Mouse (Mus musculus): Measurements from ENCODE around the gene Tfb1m. TPM values are rescaled to one million over a fixed set of nuclear protein-coding genes. Genes with fewer than 3 reads are reported as not detected.
A peak's percentile ranks its signal among the peaks of the same experiment; 100 is the strongest.

The Tfb1m gene
- polyA plus RNA-seq, 1 experiment from 2014 or later = 16.0 TPM

DNA sequence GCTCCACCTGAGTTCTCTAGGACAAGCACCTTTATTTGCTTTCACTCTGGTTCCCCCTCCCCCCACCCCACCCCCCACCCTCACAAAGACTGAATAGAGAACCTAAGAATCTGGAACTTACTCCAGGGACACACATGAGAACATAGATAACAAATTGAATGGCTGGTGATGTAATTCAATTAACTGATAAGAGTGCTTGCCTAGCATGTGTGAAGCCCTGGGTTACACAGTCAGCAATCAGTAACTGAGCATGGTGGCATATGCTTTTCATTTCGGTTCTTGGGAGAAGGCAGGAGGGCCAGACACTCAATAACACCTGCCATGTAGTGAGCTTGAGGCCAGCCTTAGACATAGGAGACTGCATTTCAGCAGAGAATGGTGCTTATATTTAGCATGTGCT lies 1.3 kb downstream of the Tfb1m start:
- no peak for ATAC-seq (ENCODE audit: low FRiP score, low TSS enrichment)
- H3K4me2 ChIP-seq (replicated peaks; ENCODE audit: low read depth, low read length) = peak overlapping the region; percentile 76; the same call in 1 of the 2 replicates

GRCm38 (mm10) chr17:3547725-3548124 lies 9.9 kb downstream of the Tfb1m start:
- no peak overlapping the region for H3K4me3 ChIP-seq (ENCODE audit: low read length)
- H3K4me2 ChIP-seq (replicated peaks; ENCODE audit: low read depth, low read length) = no peak overlapping the region
- peaks cover 3% of the 10 kb centered on the region; the same call in 1 of the 2 replicates for H3K36me3 ChIP-seq (ENCODE audit: insufficient read depth, low read length)
- no peaks in the 10 kb centered on the region for H3K4me1 ChIP-seq (ENCODE audit: insufficient read depth, low read length)
- H3K9me3 ChIP-seq (ENCODE audit: low read length) = no peaks in the 10 kb centered on the region
- no peak overlapping the region for H3K9ac ChIP-seq (replicated peaks; ENCODE audit: low read length)
- no peak overlapping the region for H3K27ac ChIP-seq (ENCODE audit: low read length)
- ATAC-seq (ENCODE audit: low FRiP score, low TSS enrichment) = no peak
- H3K27me3 ChIP-seq (ENCODE audit: insufficient read depth, low read length) = no peaks in the 10 kb centered on the region
- 58% methylated on average over 7 of the region's 7 CpGs for WGBS

More for the DNA sequence above, 1.3 kb downstream of the Tfb1m start:
- no peak overlapping the region for H3K9ac ChIP-seq (replicated peaks; ENCODE audit: low read length)
- no peak overlapping the region for H3K4me3 ChIP-seq (ENCODE audit: low read length)
- H3K27me3 ChIP-seq (ENCODE audit: insufficient read depth, low read length) = no peaks in the 10 kb centered on the region
- H3K36me3 ChIP-seq (ENCODE audit: insufficient read depth, low read length) = no peaks in the 10 kb centered on the region
- peak overlapping the region; percentile 92; the same call in 1 of the 2 replicates for H3K27ac ChIP-seq (ENCODE audit: low read length)
- H3K4me1 ChIP-seq (ENCODE audit: insufficient read depth, low read length) = peaks cover 13% of the 10 kb centered on the region
- WGBS = 64% methylated on average over 1 of the region's 1 CpGs
- H3K9me3 ChIP-seq (ENCODE audit: low read length) = no peaks in the 10 kb centered on the region

DNA sequence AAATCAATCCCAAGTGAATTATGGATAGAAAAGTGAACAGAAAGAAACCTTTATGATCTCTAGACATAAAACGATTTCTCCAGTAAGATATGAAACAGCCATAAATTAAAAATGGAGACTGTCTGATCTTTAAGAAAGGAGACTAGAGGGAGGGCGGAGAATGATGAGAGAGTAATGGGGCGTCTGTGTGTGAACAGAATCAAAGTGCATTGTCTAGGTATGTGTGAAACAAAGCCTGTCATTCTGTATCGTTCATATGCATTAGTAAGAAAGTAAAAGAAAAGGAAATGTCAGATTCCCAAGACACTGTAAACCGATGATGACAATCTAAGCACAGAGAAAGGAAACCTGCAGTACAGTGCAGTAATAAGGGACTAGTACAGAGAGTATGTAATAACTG lies 16.5 kb downstream of the Tfb1m start:
- Histone ChIP-seq H3K4me2 (replicated peaks; ENCODE audit: low read depth, low read length) (no peak overlapping the region), H3K4me3 (ENCODE audit: low read length) (no peak overlapping the region), H3K4me1 (ENCODE audit: insufficient read depth, low read length) (no peaks in the 10 kb centered on the region), H3K9me3 (ENCODE audit: low read length) (no peaks in the 10 kb centered on the region), H3K36me3 (ENCODE audit: insufficient read depth, low read length) (peaks cover 13% of the 10 kb centered on the region; the same call in 1 of the 2 replicates), H3K27me3 (ENCODE audit: insufficient read depth, low read length) (no peaks in the 10 kb centered on the region), H3K27ac (ENCODE audit: low read length) (no peak overlapping the region), H3K9ac (replicated peaks; ENCODE audit: low read length) (no peak overlapping the region)
- no peak for ATAC-seq (ENCODE audit: low FRiP score, low TSS enrichment)
- 83% methylated on average over 5 of the region's 5 CpGs for WGBS

- no peak overlapping the region for H3K27ac ChIP-seq (ENCODE audit: low read length)
- no peaks in the 10 kb centered on the region for H3K9me3 ChIP-seq (ENCODE audit: low read length)
- ATAC-seq (ENCODE audit: low FRiP score, low TSS enrichment) = no peak
- H3K4me3 ChIP-seq (ENCODE audit: low read length) = no peak overlapping the region
- H3K36me3 ChIP-seq (ENCODE audit: insufficient read depth, low read length) = peaks cover 17% of the 10 kb centered on the region; the same call in 1 of the 2 replicates
- no peaks in the 10 kb centered on the region for H3K27me3 ChIP-seq (ENCODE audit: insufficient read depth, low read length)
- H3K4me2 ChIP-seq (replicated peaks; ENCODE audit: low read depth, low read length) = no peak overlapping the region
- 93% methylated on average over 2 of the region's 2 CpGs for WGBS
- no peaks in the 10 kb centered on the region for H3K4me1 ChIP-seq (ENCODE audit: insufficient read depth, low read length)
- no peak overlapping the region for H3K9ac ChIP-seq (replicated peaks; ENCODE audit: low read length)
Observed at GRCm38 (mm10) chr17:3540304-3540703, 17.3 kb downstream of the Tfb1m start.

GRCm38 (mm10) chr17:3533425-3533824 lies 24.2 kb downstream of the Tfb1m start:
- no peak overlapping the region for H3K4me3 ChIP-seq (ENCODE audit: low read length)
- H3K27ac ChIP-seq (ENCODE audit: low read length) = no peak overlapping the region
- no peak overlapping the region for H3K4me2 ChIP-seq (replicated peaks; ENCODE audit: low read depth, low read length)
- no peak overlapping the region for H3K9ac ChIP-seq (replicated peaks; ENCODE audit: low read length)
- 0 out of 2 replicates have a peak, but pooled peaks cover 7% of the 10 kb centered on the region for H3K36me3 ChIP-seq (ENCODE audit: insufficient read depth, low read length)
- ATAC-seq (ENCODE audit: low FRiP score, low TSS enrichment) = no peak
- H3K9me3 ChIP-seq (ENCODE audit: low read length) = no peaks in the 10 kb centered on the region
- H3K4me1 ChIP-seq (ENCODE audit: insufficient read depth, low read length) = no peaks in the 10 kb centered on the region
- no peaks in the 10 kb centered on the region for H3K27me3 ChIP-seq (ENCODE audit: insufficient read depth, low read length)
- 22% methylated on average over 1 of the region's 1 CpGs for WGBS

DNA sequence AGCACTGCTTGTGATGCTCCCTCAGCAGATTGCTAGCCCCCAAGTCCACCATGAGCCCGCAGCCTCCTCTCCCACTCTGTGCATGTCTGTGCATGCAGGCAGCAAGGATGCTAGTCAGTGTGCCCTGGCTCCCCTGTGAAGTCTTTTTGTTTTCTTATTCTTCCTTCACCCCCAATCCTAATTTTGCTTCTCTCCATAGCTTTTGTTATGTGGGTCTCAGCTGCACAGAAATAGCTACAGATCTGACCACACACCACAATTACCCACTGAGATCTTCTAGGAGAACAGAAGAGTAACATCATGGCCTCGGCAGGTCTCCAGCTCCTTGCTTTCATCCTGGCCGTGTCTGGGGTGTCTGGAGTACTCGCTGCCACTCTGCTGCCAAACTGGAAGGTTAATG lies 25.3 kb downstream of the Tfb1m start, which contains the start of gene Cldn20:
Gene Cldn20, plus strand, starts transcription at position 301 of the 400 bp plus-strand sequence.
- H3K27me3 ChIP-seq (ENCODE audit: insufficient read depth, low read length) = no peaks in the 10 kb centered on the region
- no peak within 1 kb of the TSS for H3K27ac ChIP-seq (ENCODE audit: low read length)
- no peak for ATAC-seq (ENCODE audit: low FRiP score, low TSS enrichment)
- H3K9me3 ChIP-seq (ENCODE audit: low read length) = no peaks in the 10 kb centered on the region
- H3K4me3 ChIP-seq (ENCODE audit: low read length) = no peak within 1 kb of the TSS
- no peak within 1 kb of the TSS for H3K4me2 ChIP-seq (replicated peaks; ENCODE audit: low read depth, low read length)
- H3K36me3 ChIP-seq (ENCODE audit: insufficient read depth, low read length) = 0 out of 2 replicates have a peak, but pooled peaks cover 7% of the 10 kb centered on the region
- WGBS = 90% methylated on average over 4 of the region's 4 CpGs
- H3K4me1 ChIP-seq (ENCODE audit: insufficient read depth, low read length) = no peaks in the 10 kb centered on the region
- H3K9ac ChIP-seq (replicated peaks; ENCODE audit: low read length) = no peak within 1 kb of the TSS

- Histone ChIP-seq H3K4me1 (ENCODE audit: insufficient read depth, low read length) (no peaks in the 10 kb centered on the region), H3K9me3 (ENCODE audit: low read length) (no peaks in the 10 kb centered on the region), H3K4me3 (ENCODE audit: low read length) (no peak overlapping the region), H3K4me2 (replicated peaks; ENCODE audit: low read depth, low read length) (no peak overlapping the region), H3K36me3 (ENCODE audit: insufficient read depth, low read length) (0 out of 2 replicates have a peak, but pooled peaks cover 7% of the 10 kb centered on the region), H3K27ac (ENCODE audit: low read length) (no peak overlapping the region), H3K9ac (replicated peaks; ENCODE audit: low read length) (no peak overlapping the region), H3K27me3 (ENCODE audit: insufficient read depth, low read length) (no peaks in the 10 kb centered on the region)
- no peak for ATAC-seq (ENCODE audit: low FRiP score, low TSS enrichment)
- 78% methylated on average over 1 of the region's 1 CpGs for WGBS
Observed at GRCm38 (mm10) chr17:3531641-3532040, 25.9 kb downstream of the Tfb1m start.

DNA sequence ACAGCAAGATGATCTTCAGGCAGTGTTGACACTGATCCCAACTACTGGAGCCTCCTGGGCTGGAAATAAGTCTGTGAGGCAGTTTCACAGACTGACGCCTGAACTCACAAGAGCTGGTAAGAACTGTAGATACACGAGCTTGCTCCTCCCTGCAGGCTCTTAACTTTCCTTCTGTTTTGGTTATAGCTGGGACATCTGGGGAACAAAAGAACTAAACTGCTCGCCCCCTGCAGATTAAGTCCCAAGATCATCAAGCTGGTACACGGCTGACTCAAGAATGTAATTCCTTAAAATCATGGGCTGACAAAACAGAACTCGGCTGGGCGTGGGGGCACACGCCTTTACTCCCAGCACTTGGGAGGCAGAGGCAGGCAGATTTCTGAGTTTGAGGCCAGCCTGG lies 27.0 kb downstream of the Tfb1m start:
- Histone ChIP-seq H3K36me3 (ENCODE audit: insufficient read depth, low read length) (0 out of 2 replicates have a peak, but pooled peaks cover 5% of the 10 kb centered on the region), H3K27ac (ENCODE audit: low read length) (no peak overlapping the region), H3K4me3 (ENCODE audit: low read length) (no peak overlapping the region), H3K9me3 (ENCODE audit: low read length) (no peaks in the 10 kb centered on the region), H3K9ac (replicated peaks; ENCODE audit: low read length) (no peak overlapping the region), H3K4me2 (replicated peaks; ENCODE audit: low read depth, low read length) (no peak overlapping the region), H3K27me3 (ENCODE audit: insufficient read depth, low read length) (no peaks in the 10 kb centered on the region), H3K4me1 (ENCODE audit: insufficient read depth, low read length) (no peaks in the 10 kb centered on the region)
- 74% methylated on average over 7 of the region's 7 CpGs for WGBS
- no peak for ATAC-seq (ENCODE audit: low FRiP score, low TSS enrichment)

GRCm38 (mm10) chr17:3529523-3529922 lies 28.1 kb downstream of the Tfb1m start:
- Histone ChIP-seq H3K4me3 (ENCODE audit: low read length) (no peak overlapping the region), H3K9me3 (ENCODE audit: low read length) (no peaks in the 10 kb centered on the region), H3K36me3 (ENCODE audit: insufficient read depth, low read length) (no peaks in the 10 kb centered on the region), H3K9ac (replicated peaks; ENCODE audit: low read length) (no peak overlapping the region), H3K4me2 (replicated peaks; ENCODE audit: low read depth, low read length) (no peak overlapping the region), H3K27ac (ENCODE audit: low read length) (no peak overlapping the region), H3K4me1 (ENCODE audit: insufficient read depth, low read length) (no peaks in the 10 kb centered on the region), H3K27me3 (ENCODE audit: insufficient read depth, low read length) (no peaks in the 10 kb centered on the region)
- WGBS = 60% methylated on average over 3 of the region's 3 CpGs
- ATAC-seq (ENCODE audit: low FRiP score, low TSS enrichment) = no peak

GRCm38 (mm10) chr17:3527841-3528471 lies 29.6 kb downstream of the Tfb1m start:
- H3K36me3 ChIP-seq (ENCODE audit: insufficient read depth, low read length) = no peaks in the 10 kb centered on the region
- no peak overlapping the region for H3K9ac ChIP-seq (replicated peaks; ENCODE audit: low read length)
- ATAC-seq (ENCODE audit: low FRiP score, low TSS enrichment) = no peak
- no peaks in the 10 kb centered on the region for H3K27me3 ChIP-seq (ENCODE audit: insufficient read depth, low read length)
- H3K4me3 ChIP-seq (ENCODE audit: low read length) = no peak overlapping the region
- WGBS = 89% methylated on average over 6 of the region's 6 CpGs
- no peaks in the 10 kb centered on the region for H3K9me3 ChIP-seq (ENCODE audit: low read length)
- H3K4me1 ChIP-seq (ENCODE audit: insufficient read depth, low read length) = no peaks in the 10 kb centered on the region
- no peak overlapping the region for H3K4me2 ChIP-seq (replicated peaks; ENCODE audit: low read depth, low read length)
- no peak overlapping the region for H3K27ac ChIP-seq (ENCODE audit: low read length)
